Mouse (Mus musculus) heart, postnatal 4 days (tissue): ENCODE results near the gene Psme4. TPM values are rescaled to one million over a fixed set of nuclear protein-coding genes. Genes with fewer than 3 reads are reported as not detected.

ENCODE experiments used
- total RNA-seq, 2 experiments: library from RNA; stranded (reverse); gene quantifications; 2 replicates each; pipeline ENCODE4 v1.2.3; 2021

The Psme4 gene
- total RNA-seq, 2 experiments from 2014 or later = 67.1 to 70.4 TPM

Other genes with a start within 250 kb of the Psme4 start
- gene Acyp2, start 122.1 kb upstream of the Psme4 start, total RNA-seq = 10 to 100 TPM; 34.0 to 44.9 TPM
- under 1 TPM; 0.12 to 0.14 TPM for gene Gpr75, start 113.6 kb downstream of the Psme4 start, total RNA-seq
- 1 to 10 TPM; 8.6 TPM for gene Asb3, start 113.7 kb downstream of the Psme4 start, total RNA-seq
- 10 to 100 TPM; 40.3 to 42.9 TPM for gene Erlec1, start 182.6 kb downstream of the Psme4 start, total RNA-seq
- gene Chac2, start 214.6 kb downstream of the Psme4 start, total RNA-seq = 10 to 100 TPM in 1 of 2 experiments, 1 to 10 TPM in 1; 9.1 to 10.3 TPM